Mouse (Mus musculus) megakaryocyte, embryonic 14.5 days (primary cell): ENCODE measurements around the gene Sptbn4.

Experiments used
- FLI1 ChIP-seq: IDR thresholded peaks from 2 replicates; pipeline ENCODE4 v1.6.1; 2012; ENCODE audit warnings: low read length, inconsistent platforms, mixed read lengths
- GATA1 ChIP-seq: IDR thresholded peaks from 3 replicates; pipeline ENCODE4 v1.6.1; 2012; ENCODE audit warnings: mixed read lengths, low read length, inconsistent platforms, borderline replicate concordance

DNA sequence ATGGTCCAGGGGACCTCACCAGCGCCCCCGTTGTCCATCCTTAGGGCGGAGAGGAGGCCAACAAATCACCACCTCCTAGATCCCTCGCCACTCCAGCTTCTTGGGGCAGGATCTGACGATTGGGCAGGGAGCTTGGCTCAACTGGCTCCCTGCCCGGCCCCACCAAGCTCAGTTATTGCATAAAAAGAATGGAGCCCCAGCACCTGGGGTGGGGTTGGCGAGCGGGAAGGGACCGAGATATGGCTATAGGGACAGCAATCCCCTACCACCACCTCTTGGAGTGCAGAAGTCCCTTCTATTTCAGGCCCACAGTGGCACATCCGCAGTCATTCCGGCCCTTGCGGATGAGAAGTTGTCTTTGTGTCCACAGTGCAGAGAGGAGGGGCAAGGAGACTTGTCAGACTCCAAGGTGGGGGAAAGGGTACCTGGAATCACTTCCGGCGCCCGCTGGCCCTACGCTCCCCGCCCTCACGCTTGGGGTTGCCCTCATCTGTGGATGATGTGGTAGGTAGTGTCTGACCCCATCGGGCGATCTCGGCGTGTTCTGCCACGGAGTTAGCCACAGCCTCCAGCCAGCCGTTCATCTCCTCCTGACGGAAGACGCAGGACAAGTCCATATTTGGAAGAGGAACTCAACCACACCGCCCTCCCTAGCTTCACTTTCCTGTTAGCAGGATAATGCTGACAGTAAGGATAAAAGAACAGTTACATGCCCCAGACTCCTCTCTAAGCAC lies 90.5 kb downstream of the Sptbn4 start, which contains the start of gene Gm20479:
- TF ChIP-seq FLI1 (no peak), GATA1 (no peak)
